Mouse (Mus musculus) stomach, postnatal 0 days (tissue): ENCODE measurements around the gene Robo4. TPM values are rescaled to one million over a fixed set of nuclear protein-coding genes. Genes with fewer than 3 reads are reported as not detected.
A peak's percentile ranks its signal among the peaks of the same experiment; 100 is the strongest.

ENCODE experiments used
- ATAC-seq: fragments of 200-750 bp; cut with Nextera tagmentation; 2 replicates; pipeline ENCODE4 v1.8.0; 2017; ENCODE audit not compliant: low FRiP score, low TSS enrichment
- DNase-seq: peaks from one replicate; pipeline ENCODE4 v3.0.0-alpha.2; 2016; ENCODE audit warnings: low spot score
- H3K27ac ChIP-seq: fragments of 300-500 bp; sonication (generic); replicated peaks from 2 replicates; pipeline ENCODE4 v1.5.1; 2014; ENCODE audit warnings: mild to moderate bottlenecking, control low read depth
- H3K27me3 ChIP-seq: fragments of 300-500 bp; sonication (generic); 2 replicates; pipeline ENCODE4 v1.6.1; 2014; ENCODE audit warnings: low read length; ENCODE audit not compliant: control insufficient read depth, insufficient read depth
- H3K36me3 ChIP-seq: fragments of 300-500 bp; sonication (generic); 2 replicates; pipeline ENCODE4 v1.6.1; 2014; ENCODE audit warnings: low read length, mixed read lengths; ENCODE audit not compliant: control insufficient read depth, insufficient read depth
- H3K4me1 ChIP-seq: fragments of 300-500 bp; sonication (generic); replicated peaks from 2 replicates; pipeline ENCODE4 v1.6.1; 2014; ENCODE audit warnings: antibody characterized with exemption; ENCODE audit not compliant: control insufficient read depth, insufficient read depth
- H3K4me2 ChIP-seq: fragments of 300-500 bp; sonication (generic); replicated peaks from 2 replicates; pipeline ENCODE4 v1.6.1; 2014; ENCODE audit warnings: low read depth, mild to moderate bottlenecking, control low read depth, moderate library complexity
- H3K4me3 ChIP-seq: fragments of 300-500 bp; sonication (generic); 2 replicates; pipeline ENCODE4 v1.5.1; 2014; ENCODE audit warnings: low read depth, low read length, control low read depth
- H3K9ac ChIP-seq: fragments of 300-500 bp; sonication (generic); 2 replicates; pipeline ENCODE4 v1.6.1; 2014; ENCODE audit warnings: mild to moderate bottlenecking, low read length, control low read depth, mixed read lengths
- H3K9me3 ChIP-seq: fragments of 300-500 bp; sonication (generic); 2 replicates; pipeline ENCODE4 v1.6.1; 2016; ENCODE audit warnings: low read length; ENCODE audit not compliant: control insufficient read depth
- CTCF ChIP-seq: IDR thresholded peaks from 2 replicates; pipeline ENCODE4 v1.5.1; 2016; ENCODE audit warnings: antibody characterized with exemption, low read depth, mild to moderate bottlenecking, moderate library complexity
- EP300 ChIP-seq: optimal IDR thresholded peaks from 2 replicates; pipeline ENCODE3; 2016; ENCODE audit warnings: antibody characterized with exemption
- WGBS: fragments of 180-500 bp; shearing (Covaris S2); extraction: QIAGEN DNeasy Blood & Tissue Kit; methylation state at CpG from one replicate; pipeline ENCODE4 v1.1.7; 2014; 5-methylcytosine and 5-hydroxymethylcytosine counted together
- polyA plus RNA-seq: library from polyadenylated mRNA; unstranded; fragments of >200 nt; fragmentation: Nextera tagmentation; extraction: Ambion mirVana; gene quantifications from 2 replicates; pipeline ENCODE4 v1.2.1, GENCODE M21; 2015

Robo4 gene
- polyA plus RNA-seq, 1 experiment from 2014 or later, result 4.4 TPM

DNA sequence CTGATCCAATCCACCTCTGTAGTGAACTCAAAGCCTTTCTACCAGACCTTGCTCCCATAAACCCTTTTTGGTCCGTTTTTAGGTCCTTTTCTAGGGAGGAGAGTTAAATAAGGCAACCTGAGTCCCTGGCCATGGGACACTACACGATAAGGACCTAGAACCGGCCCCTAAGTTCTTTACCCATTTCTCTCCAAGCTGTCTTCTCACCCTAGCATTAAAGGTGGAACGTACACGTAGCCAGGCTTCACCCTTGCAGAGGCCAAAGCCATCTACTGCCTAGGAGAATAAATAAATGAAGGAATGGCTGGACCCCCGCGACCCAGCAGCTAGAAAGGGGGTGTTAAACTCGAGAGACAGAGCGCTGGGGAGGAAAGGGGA is 58.0 kb downstream of the Robo4 start:
- TF ChIP-seq CTCF (no peak), EP300 (no peak)
- Histone ChIP-seq H3K9ac (no peak overlapping the region), H3K4me1 (peaks cover 6% of the 10 kb centered on the region; the same call in 1 of the 2 replicates), H3K27ac (no peak overlapping the region), H3K36me3 (no peaks in the 10 kb centered on the region), H3K4me3 (peak overlapping the region; percentile 49), H3K27me3 (peaks cover 13% of the 10 kb centered on the region), H3K4me2 (peak overlapping the region; percentile 77), H3K9me3 (no peaks in the 10 kb centered on the region)
- no peak for ATAC-seq
- WGBS, result 4% methylated on average over 9 of the region's 9 CpGs
- no peak for DNase-seq

DNA sequence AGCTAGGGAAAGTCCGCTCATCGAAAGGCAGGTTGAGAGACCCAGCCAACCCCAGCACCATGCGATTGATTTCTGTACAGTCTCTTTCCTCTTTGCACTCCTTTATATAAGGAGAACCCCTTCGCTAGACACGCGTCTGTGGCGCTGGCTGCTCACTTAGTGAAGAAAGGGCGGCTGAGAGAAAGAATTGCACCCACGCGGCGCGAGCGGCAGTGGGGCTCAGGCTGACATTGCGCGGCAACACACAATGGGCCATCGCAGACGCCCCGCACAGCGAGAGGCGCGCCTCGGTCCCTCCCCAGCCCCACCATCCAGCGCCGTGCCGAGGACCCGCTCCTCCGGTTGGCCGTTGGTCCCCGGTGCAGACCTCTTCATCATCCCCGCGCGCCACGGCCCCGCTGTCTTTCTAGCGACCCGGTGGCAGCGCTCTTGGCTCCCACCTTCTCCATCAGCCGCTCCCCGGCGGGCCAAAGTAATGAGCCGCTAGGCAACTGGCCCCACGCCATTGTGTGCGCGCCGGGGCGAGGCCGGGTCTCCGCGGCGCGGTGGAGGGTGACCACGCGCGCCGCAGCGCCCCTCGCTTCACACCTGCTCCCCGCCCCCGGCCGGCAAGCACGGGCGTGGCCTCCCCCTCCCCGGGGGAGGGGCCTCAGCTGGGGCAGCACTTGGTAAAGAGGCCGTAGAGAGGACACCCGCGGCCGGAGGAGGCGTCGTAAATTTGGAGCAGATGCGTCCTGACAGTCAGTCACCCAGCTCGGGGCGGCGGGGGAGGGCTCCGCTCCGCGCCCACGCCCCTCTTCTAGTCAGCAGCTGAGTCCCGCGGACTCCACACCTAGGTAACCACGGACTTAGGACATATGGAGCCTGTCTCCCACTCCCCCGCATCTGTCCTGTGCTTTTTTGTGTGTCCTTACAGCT is 58.6 kb downstream of the Robo4 start:
- Histone ChIP-seq H3K9ac (peak overlapping the region; percentile 45), H3K36me3 (no peaks in the 10 kb centered on the region), H3K27ac (no peak overlapping the region), H3K4me2 (peak overlapping the region; percentile 77), H3K27me3 (peaks cover 13% of the 10 kb centered on the region), H3K9me3 (no peaks in the 10 kb centered on the region), H3K4me1 (peaks cover 6% of the 10 kb centered on the region; the same call in 1 of the 2 replicates), H3K4me3 (peak overlapping the region; percentile 49)
- TF ChIP-seq CTCF (no peak), EP300 (no peak)
- WGBS, result 1% methylated on average over 67 of the region's 81 CpGs
- ATAC-seq (0 out of 2 replicates have a peak, but pooled peaks have one; percentile 43), DNase-seq (peak; percentile 27)

DNA sequence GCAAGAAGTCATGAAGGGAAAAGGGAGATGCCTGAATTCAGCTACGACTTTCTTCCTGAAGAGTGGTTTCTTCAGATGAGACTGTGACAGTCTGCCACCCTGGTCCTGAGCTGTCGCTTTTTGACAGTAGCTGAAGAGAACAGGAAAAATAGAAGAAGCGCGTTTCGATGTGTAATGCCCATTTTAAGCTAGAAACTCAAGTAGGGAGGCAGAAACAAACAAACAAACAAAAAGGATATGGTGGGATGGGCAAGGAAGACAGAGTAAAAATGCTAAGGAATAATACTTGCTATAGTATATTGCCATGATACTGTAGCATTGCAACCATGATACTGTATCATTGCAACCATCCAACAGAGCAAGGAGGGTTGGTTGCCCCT is 59.3 kb downstream of the Robo4 start:
- H3K9me3 ChIP-seq, result no peaks in the 10 kb centered on the region
- H3K9ac ChIP-seq, result no peak overlapping the region
- DNase-seq, result no peak
- H3K4me2 ChIP-seq, result peak overlapping the region; percentile 77
- 17% methylated on average over 5 of the region's 5 CpGs for WGBS
- no peak overlapping the region for H3K27ac ChIP-seq
- H3K27me3 ChIP-seq, result peaks cover 13% of the 10 kb centered on the region
- ATAC-seq, result no peak
- H3K4me3 ChIP-seq, result peak overlapping the region; percentile 49
- peaks cover 6% of the 10 kb centered on the region; the same call in 1 of the 2 replicates for H3K4me1 ChIP-seq
- no peak for TF ChIP-seq EP300
- no peak for TF ChIP-seq CTCF
- no peaks in the 10 kb centered on the region for H3K36me3 ChIP-seq

DNA sequence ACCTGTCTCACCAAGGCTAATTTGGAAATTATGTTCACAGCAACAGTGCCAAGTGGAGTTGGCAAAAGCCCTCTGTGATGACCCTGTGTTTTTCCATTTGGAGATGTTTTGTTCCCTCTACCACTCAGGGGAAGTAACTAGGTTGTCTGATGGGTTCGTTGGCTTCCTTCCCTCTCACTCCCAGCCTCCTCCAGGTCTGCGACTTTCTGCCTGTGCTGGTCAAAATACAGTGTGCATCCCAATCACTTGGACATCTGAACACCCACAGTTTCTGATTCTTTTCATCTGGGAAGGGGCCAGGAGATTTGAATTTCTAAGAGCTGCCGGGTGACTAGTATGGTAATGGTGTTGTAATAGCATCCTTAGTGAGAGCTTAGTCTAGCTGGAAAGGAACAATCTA is 59.9 kb downstream of the Robo4 start:
- Histone ChIP-seq H3K27ac (no peak overlapping the region), H3K9me3 (no peaks in the 10 kb centered on the region), H3K4me1 (peaks cover 6% of the 10 kb centered on the region; the same call in 1 of the 2 replicates), H3K4me2 (no peak overlapping the region), H3K27me3 (peaks cover 13% of the 10 kb centered on the region), H3K4me3 (no peak overlapping the region), H3K36me3 (no peaks in the 10 kb centered on the region), H3K9ac (no peak overlapping the region)
- 11% methylated on average over 3 of the region's 3 CpGs for WGBS
- DNase-seq (no peak), ATAC-seq (no peak)
- no peak for TF ChIP-seq EP300
- TF ChIP-seq CTCF, result no peak

DNA sequence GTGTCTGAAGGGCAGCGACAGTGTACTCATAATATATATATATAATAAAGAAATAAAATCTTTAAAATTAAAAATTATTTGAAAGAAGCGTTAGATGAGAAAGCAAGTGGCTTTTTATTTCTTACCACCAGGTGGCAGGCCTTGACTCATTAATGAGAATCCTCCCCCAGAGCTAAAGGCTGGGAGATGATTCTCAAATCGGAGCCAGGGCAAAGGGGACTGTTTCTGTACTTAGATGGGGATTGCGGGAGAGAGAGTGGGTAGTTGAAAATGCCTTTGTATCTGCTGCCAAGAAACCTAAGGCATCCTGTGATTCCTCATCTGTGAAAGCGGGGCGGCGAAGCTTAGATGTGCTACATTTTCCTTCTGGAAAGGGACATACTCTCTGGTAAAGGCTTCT is 61.1 kb downstream of the Robo4 start:
- ATAC-seq (no peak), DNase-seq (peak; percentile 30)
- Histone ChIP-seq H3K4me2 (no peak overlapping the region), H3K27ac (no peak overlapping the region), H3K27me3 (peaks cover 13% of the 10 kb centered on the region), H3K9ac (no peak overlapping the region), H3K4me1 (peaks cover 6% of the 10 kb centered on the region; the same call in 1 of the 2 replicates), H3K36me3 (no peaks in the 10 kb centered on the region), H3K9me3 (no peaks in the 10 kb centered on the region), H3K4me3 (no peak overlapping the region)
- 14% methylated on average over 7 of the region's 7 CpGs for WGBS
- peak; percentile 81 for TF ChIP-seq CTCF
- TF ChIP-seq EP300, result no peak

Other genes with a start within 250 kb of the Robo4 start
- gene Tmem218, start 193.7 kb upstream of the Robo4 start, polyA plus RNA-seq, result 7.3 and 7.4 TPM in 2 replicates
- gene Slc37a2, start 146.2 kb upstream of the Robo4 start, polyA plus RNA-seq, result 2.5 and 3.9 TPM in 2 replicates
- 2.2 TPM in 2 replicates for gene Ccdc15, start 53.5 kb upstream of the Robo4 start, polyA plus RNA-seq
- gene Hepacam, start 34.5 kb upstream of the Robo4 start, polyA plus RNA-seq, result 0.08 and 0.10 TPM in 2 replicates
- 0.02 and 0.11 TPM in 2 replicates for gene Robo3, start 31.3 kb downstream of the Robo4 start, polyA plus RNA-seq
- 7.5 TPM in 2 replicates for gene Msantd2, start 87.4 kb downstream of the Robo4 start, polyA plus RNA-seq
- gene Esam, start 126.2 kb downstream of the Robo4 start, polyA plus RNA-seq, result 28.2 and 30.5 TPM in 2 replicates
- 350 and 369 TPM in 2 replicates for gene Vsig2, start 137.4 kb downstream of the Robo4 start, polyA plus RNA-seq
- 2.3 and 2.6 TPM in 2 replicates for gene Nrgn, start 151.0 kb downstream of the Robo4 start, polyA plus RNA-seq
- gene Siae, start 153.8 kb downstream of the Robo4 start, polyA plus RNA-seq, result 6.9 and 7.7 TPM in 2 replicates
- gene Spa17, start 211.8 kb downstream of the Robo4 start, polyA plus RNA-seq, result 3.4 and 4.0 TPM in 2 replicates